8 mouse cellular contexts compared by ENCODE assay signal in the genomic region with DNA sequence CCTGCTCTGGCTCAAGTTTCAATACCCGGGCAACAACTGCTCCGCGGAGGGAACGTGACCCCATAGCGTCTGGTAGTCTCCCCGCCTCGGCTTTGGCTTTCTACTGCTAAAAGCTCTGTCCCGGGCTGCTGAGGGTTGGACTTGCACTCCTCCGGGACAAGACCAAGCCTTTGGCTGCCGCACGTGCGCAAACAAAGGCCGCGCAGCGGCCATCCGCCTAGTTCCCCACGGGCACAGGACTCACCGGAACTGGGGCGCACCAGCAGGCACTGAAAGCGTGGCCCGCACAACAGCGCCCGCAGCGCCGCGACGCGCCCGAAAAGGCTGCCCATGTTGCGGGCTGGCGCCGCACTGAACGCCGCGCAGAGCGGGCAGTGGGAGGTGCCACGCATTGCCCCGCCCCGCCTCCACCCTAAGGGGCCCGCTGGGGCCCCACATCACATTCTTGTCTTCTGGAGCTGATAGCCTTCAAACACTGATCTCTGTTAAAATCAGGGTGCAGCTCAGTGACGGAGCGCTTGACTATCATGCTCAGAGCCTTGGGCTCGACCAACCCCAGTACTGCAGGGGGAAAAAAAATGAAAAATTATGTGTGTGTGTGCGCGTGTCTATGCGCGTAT. TPM values are rescaled to one million over a fixed set of nuclear protein-coding genes. Genes with fewer than 3 reads are reported as not detected.
DNase-seq lines count a peak whose midpoint lies in the region; ATAC-seq lines count a peak whose summit lies in the region.

A gene (minus strand): TSS at position 482 of the 620 bp plus-strand sequence.

- peak within 1 kb of the TSS; percentile 46 for H3K4me2 ChIP-seq in embryonic facial prominence, embryonic 11.5 days (ENCODE audit: low read depth, low read length)
- peak within 1 kb of the TSS; percentile 71 for H3K4me2 ChIP-seq in heart, embryonic 14.5 days (ENCODE audit: low read length)
- peak within 1 kb of the TSS; percentile 84 for H3K4me2 ChIP-seq in liver, embryonic 15.5 days
- peak within 1 kb of the TSS; percentile 79 for H3K4me2 ChIP-seq in neural tube, embryonic 14.5 days (ENCODE audit: low read depth, low read length)

- no peaks in the 10 kb centered on the region for H3K36me3 ChIP-seq in embryonic facial prominence, embryonic 11.5 days (replicated peaks; ENCODE audit: control insufficient read depth, insufficient read depth, low read depth, low read length)
- H3K36me3 ChIP-seq in heart, embryonic 14.5 days (ENCODE audit: control insufficient read depth, insufficient read depth, low read length) = peaks cover 7% of the 10 kb centered on the region; the same call in 1 of the 2 replicates
- no peaks in the 10 kb centered on the region for H3K36me3 ChIP-seq in liver, embryonic 15.5 days (replicated peaks)
- H3K36me3 ChIP-seq in neural tube, embryonic 14.5 days (ENCODE audit: control insufficient read depth, insufficient read depth, low read length) = no peaks in the 10 kb centered on the region

- H3K9ac ChIP-seq in embryonic facial prominence, embryonic 11.5 days (replicated peaks; ENCODE audit: low read length) = peak within 1 kb of the TSS; percentile 80
- H3K9ac ChIP-seq in heart, embryonic 14.5 days (ENCODE audit: low read length) = peak within 1 kb of the TSS; percentile 78
- H3K9ac ChIP-seq in liver, embryonic 15.5 days = peak within 1 kb of the TSS; percentile 56
- peak within 1 kb of the TSS; percentile 66 for H3K9ac ChIP-seq in neural tube, embryonic 14.5 days (replicated peaks; ENCODE audit: low read depth, low read length)

- H3K27me3 ChIP-seq in embryonic facial prominence, embryonic 11.5 days (ENCODE audit: control insufficient read depth, insufficient read depth, low read length) = no peaks in the 10 kb centered on the region
- no peaks in the 10 kb centered on the region for H3K27me3 ChIP-seq in heart, embryonic 14.5 days (ENCODE audit: control insufficient read depth, insufficient read depth, low read length)
- H3K27me3 ChIP-seq in liver, embryonic 15.5 days = no peaks in the 10 kb centered on the region
- no peaks in the 10 kb centered on the region for H3K27me3 ChIP-seq in neural tube, embryonic 14.5 days (ENCODE audit: control insufficient read depth, insufficient read depth, low read length)

- DNase-seq in CD4-positive helper T cell, adult 2 months (ENCODE audit: low read depth, low spot score) = peak; percentile 62
- peak; percentile 68 for DNase-seq in adrenal gland, postnatal 25 days
- peak; percentile 77 for DNase-seq in embryonic facial prominence, embryonic 11.5 days (ENCODE audit: low spot score)
- peak; percentile 37 to 72 for DNase-seq in kidney, postnatal 36 days
- peak; percentile 22 to 41 for DNase-seq in thymus, postnatal 10 days (ENCODE audit: low spot score in 2 of 2)

- H3K27ac ChIP-seq in embryonic facial prominence, embryonic 11.5 days (replicated peaks; ENCODE audit: low read depth, low read length) = peak within 1 kb of the TSS; percentile 22; the same call in 1 of the 2 replicates
- H3K27ac ChIP-seq in heart, embryonic 14.5 days (replicated peaks in 1 of 2; ENCODE audit: control insufficient read depth in 1 of 2, insufficient read depth in 1 of 2, low read depth in 2 of 2, low read length in 2 of 2) = 0 out of 4 replicates have a peak within 1 kb of the TSS, but pooled peaks of 1 of the 2 experiments have one; percentile 2
- no peak within 1 kb of the TSS; the same call in 1 of the 2 replicates for H3K27ac ChIP-seq in liver, embryonic 15.5 days (replicated peaks)
- H3K27ac ChIP-seq in neural tube, embryonic 14.5 days (ENCODE audit: low read depth, low read length) = no peak within 1 kb of the TSS

- H3K9me3 ChIP-seq in embryonic facial prominence, embryonic 11.5 days (replicated peaks; ENCODE audit: control insufficient read depth, low read length) = no peaks in the 10 kb centered on the region
- H3K9me3 ChIP-seq in heart, embryonic 14.5 days (ENCODE audit: control insufficient read depth, low read length) = no peaks in the 10 kb centered on the region
- no peaks in the 10 kb centered on the region for H3K9me3 ChIP-seq in liver, embryonic 15.5 days (replicated peaks)
- H3K9me3 ChIP-seq in neural tube, embryonic 14.5 days (ENCODE audit: control insufficient read depth, low read length) = no peaks in the 10 kb centered on the region

- WGBS in embryonic facial prominence, embryonic 11.5 days = 4% methylated on average over 47 of the region's 47 CpGs
- WGBS in heart, embryonic 14.5 days = 3% methylated on average over 47 of the region's 47 CpGs
- 2% methylated on average over 47 of the region's 47 CpGs for WGBS in liver, embryonic 15.5 days (ENCODE audit: insufficient replicate concordance)
- WGBS in neural tube, embryonic 14.5 days = 3% methylated on average over 47 of the region's 47 CpGs

- no peaks in the 10 kb centered on the region for H3K4me1 ChIP-seq in embryonic facial prominence, embryonic 11.5 days (ENCODE audit: control insufficient read depth, insufficient read depth, low read length)
- no peaks in the 10 kb centered on the region for H3K4me1 ChIP-seq in heart, embryonic 14.5 days (ENCODE audit: control insufficient read depth in 2 of 2, insufficient read depth in 2 of 2, low read length in 2 of 2)
- peaks cover 30% of the 10 kb centered on the region for H3K4me1 ChIP-seq in liver, embryonic 15.5 days (replicated peaks)
- H3K4me1 ChIP-seq in neural tube, embryonic 14.5 days (ENCODE audit: control insufficient read depth, insufficient read depth, low read length) = no peaks in the 10 kb centered on the region

- H3K4me3 ChIP-seq in embryonic facial prominence, embryonic 11.5 days (ENCODE audit: low read depth, low read length) = peak within 1 kb of the TSS; percentile 48
- H3K4me3 ChIP-seq in heart, embryonic 14.5 days (ENCODE audit: control insufficient read depth in 1 of 2, insufficient read depth in 1 of 2, low read depth in 1 of 2, low read length in 2 of 2) = peak within 1 kb of the TSS; percentile 60 to 81
- peak within 1 kb of the TSS; percentile 61 for H3K4me3 ChIP-seq in liver, embryonic 15.5 days (replicated peaks)
- H3K4me3 ChIP-seq in neural tube, embryonic 14.5 days (ENCODE audit: low read depth, low read length) = peak within 1 kb of the TSS; percentile 60

- ATAC-seq in embryonic facial prominence, embryonic 11.5 days (replicated peaks; ENCODE audit: insufficient number of reproducible peaks, low FRiP score, low TSS enrichment, low read depth) = peak; percentile 53
- peak; percentile 52; the same call in 1 of the 2 replicates for ATAC-seq in heart, embryonic 14.5 days (ENCODE audit: insufficient number of reproducible peaks, insufficient read depth, low FRiP score, low read depth)
- ATAC-seq in liver, embryonic 15.5 days (ENCODE audit: insufficient read depth) = peak; percentile 86
- peak; percentile 81 for ATAC-seq in neural tube, embryonic 14.5 days (ENCODE audit: low read depth)

RNA-seq across cellular contexts. Expression of the gene that starts here (rescaled TPM):
- total RNA-seq in adrenal gland, postnatal 25 days (2021) = 2.0 and 4.5 TPM in 2 replicates
- polyA plus RNA-seq in embryonic facial prominence, embryonic 11.5 days (2014; fragmentation: Nextera tagmentation; extraction: Ambion mirVana) = 91.2 and 104 TPM in 2 replicates
- polyA plus RNA-seq in heart, embryonic 14.5 days (2014; fragmentation: Nextera tagmentation; extraction: Ambion mirVana) = 58.5 and 68.2 TPM in 2 replicates
- polyA plus RNA-seq in liver, embryonic 15.5 days (2015; fragmentation: Nextera tagmentation; extraction: Ambion mirVana) = 34.6 and 35.5 TPM in 2 replicates
- 10.8 and 16.3 TPM in 2 replicates for polyA plus RNA-seq in neural tube, embryonic 14.5 days (2014; fragmentation: Nextera tagmentation; extraction: Ambion mirVana)
